Mouse (Mus musculus) hindbrain, embryonic 10.5 days (tissue): ENCODE measurements around the gene Gm17409. TPM values are rescaled to one million over a fixed set of nuclear protein-coding genes. Genes with fewer than 3 reads are reported as not detected.

Experiments used
- DNase-seq: peaks from one replicate; pipeline ENCODE4 v3.0.0-alpha.2; 2017; ENCODE audit warnings: low spot score
- H3K27ac ChIP-seq: fragments of 300-500 bp; sonication (generic); 2 replicates; pipeline ENCODE4 v1.5.1; 2016; ENCODE audit warnings: mild to moderate bottlenecking, moderate library complexity
- H3K27me3 ChIP-seq: fragments of 300-500 bp; sonication (generic); 2 replicates; pipeline ENCODE4 v1.6.1; 2016; ENCODE audit warnings: mild to moderate bottlenecking; ENCODE audit not compliant: poor library complexity, insufficient read depth, severe bottlenecking
- H3K36me3 ChIP-seq: fragments of 300-500 bp; sonication (generic); 2 replicates; pipeline ENCODE4 v1.6.1; 2016; ENCODE audit warnings: mild to moderate bottlenecking, moderate library complexity
- H3K4me1 ChIP-seq: fragments of 300-500 bp; sonication (generic); replicated peaks from 2 replicates; pipeline ENCODE4 v1.6.1; 2016; ENCODE audit warnings: mild to moderate bottlenecking
- H3K4me3 ChIP-seq: fragments of 300-500 bp; sonication (generic); 2 replicates; pipeline ENCODE4 v1.5.1; 2016; ENCODE audit warnings: mild to moderate bottlenecking, moderate library complexity
- H3K9me3 ChIP-seq: fragments of 300-500 bp; sonication (generic); 2 replicates; pipeline ENCODE4 v1.6.1; 2016; ENCODE audit warnings: mild to moderate bottlenecking, moderate library complexity
- WGBS: fragments of 180-500 bp; shearing (Covaris S2); methylation state at CpG from one replicate; pipeline ENCODE4 v1.1.7; 2016; 5-methylcytosine and 5-hydroxymethylcytosine counted together
- polyA plus RNA-seq: library from polyadenylated mRNA; unstranded; fragments of >200 nt; fragmentation: Nextera tagmentation; extraction: Ambion mirVana; gene quantifications from 2 replicates; pipeline ENCODE4 v1.2.1, GENCODE M21; 2016

Gene Gm17409
- polyA plus RNA-seq, 1 experiment from 2014 or later = not detected

- Histone ChIP-seq H3K4me3 (no peak overlapping the region), H3K27ac (no peak overlapping the region), H3K4me1 (no peaks in the 10 kb centered on the region), H3K27me3 (no peaks in the 10 kb centered on the region), H3K36me3 (peaks cover 66% of the 10 kb centered on the region), H3K9me3 (no peaks in the 10 kb centered on the region)
- no peak for DNase-seq
- WGBS = 82% methylated on average over 14 of the region's 14 CpGs
Observed at GRCm38 (mm10) chr2:58458820-58459371, 11.0 kb upstream of the Gm17409 start.

- Histone ChIP-seq H3K36me3 (peaks cover 64% of the 10 kb centered on the region), H3K4me1 (no peaks in the 10 kb centered on the region), H3K27ac (no peak overlapping the region), H3K27me3 (no peaks in the 10 kb centered on the region), H3K9me3 (peaks cover 9% of the 10 kb centered on the region; the same call in 1 of the 2 replicates), H3K4me3 (no peak overlapping the region)
- DNase-seq = no peak
- WGBS = 95% methylated on average over 7 of the region's 7 CpGs
Observed at GRCm38 (mm10) chr2:58470290-58470689, 374 bp downstream of the Gm17409 start.

GRCm38 (mm10) chr2:58475578-58475977, 5.7 kb downstream of the Gm17409 start:
- WGBS = 93% methylated on average over 8 of the region's 8 CpGs
- no peak overlapping the region for H3K4me3 ChIP-seq
- peaks cover 10% of the 10 kb centered on the region; the same call in 1 of the 2 replicates for H3K4me1 ChIP-seq
- DNase-seq = no peak
- H3K27ac ChIP-seq = no peak overlapping the region
- peaks cover 27% of the 10 kb centered on the region for H3K36me3 ChIP-seq
- no peaks in the 10 kb centered on the region for H3K27me3 ChIP-seq
- H3K9me3 ChIP-seq = no peaks in the 10 kb centered on the region

GRCm38 (mm10) chr2:58476956-58477715, 7.2 kb downstream of the Gm17409 start:
- peak; percentile 79 for DNase-seq
- Histone ChIP-seq H3K27me3 (no peaks in the 10 kb centered on the region), H3K27ac (no peak overlapping the region), H3K4me1 (peaks cover 10% of the 10 kb centered on the region; the same call in 1 of the 2 replicates), H3K4me3 (no peak overlapping the region), H3K9me3 (no peaks in the 10 kb centered on the region), H3K36me3 (peaks cover 22% of the 10 kb centered on the region)
- 67% methylated on average over 12 of the region's 12 CpGs for WGBS

GRCm38 (mm10) chr2:58478144-58478543, 8.2 kb downstream of the Gm17409 start:
- DNase-seq = no peak
- H3K4me1 ChIP-seq = peaks cover 10% of the 10 kb centered on the region; the same call in 1 of the 2 replicates
- H3K27me3 ChIP-seq = no peaks in the 10 kb centered on the region
- WGBS = 94% methylated on average over 4 of the region's 4 CpGs
- H3K4me3 ChIP-seq = no peak overlapping the region
- H3K9me3 ChIP-seq = no peaks in the 10 kb centered on the region
- no peak overlapping the region for H3K27ac ChIP-seq
- peaks cover 14% of the 10 kb centered on the region for H3K36me3 ChIP-seq

- Histone ChIP-seq H3K4me1 (peaks cover 10% of the 10 kb centered on the region; the same call in 1 of the 2 replicates), H3K4me3 (no peak overlapping the region), H3K9me3 (no peaks in the 10 kb centered on the region), H3K27me3 (no peaks in the 10 kb centered on the region), H3K36me3 (peaks cover 6% of the 10 kb centered on the region; the same call in 1 of the 2 replicates), H3K27ac (no peak overlapping the region)
- no peak for DNase-seq
- WGBS = 79% methylated on average over 10 of the region's 10 CpGs
Observed at GRCm38 (mm10) chr2:58479536-58479935, 9.6 kb downstream of the Gm17409 start.

GRCm38 (mm10) chr2:58480764-58481163, 10.8 kb downstream of the Gm17409 start:
- Histone ChIP-seq H3K4me1 (peaks cover 10% of the 10 kb centered on the region; the same call in 1 of the 2 replicates), H3K36me3 (peaks cover 6% of the 10 kb centered on the region; the same call in 1 of the 2 replicates), H3K4me3 (no peak overlapping the region), H3K9me3 (no peaks in the 10 kb centered on the region), H3K27ac (no peak overlapping the region), H3K27me3 (no peaks in the 10 kb centered on the region)
- 78% methylated on average over 6 of the region's 6 CpGs for WGBS
- no peak for DNase-seq

GRCm38 (mm10) chr2:58481450-58482100, 11.7 kb downstream of the Gm17409 start:
- H3K27me3 ChIP-seq = no peaks in the 10 kb centered on the region
- no peak for DNase-seq
- no peaks in the 10 kb centered on the region for H3K9me3 ChIP-seq
- peaks cover 11% of the 10 kb centered on the region; the same call in 1 of the 2 replicates for H3K4me1 ChIP-seq
- peaks cover 6% of the 10 kb centered on the region; the same call in 1 of the 2 replicates for H3K36me3 ChIP-seq
- H3K27ac ChIP-seq = no peak overlapping the region
- H3K4me3 ChIP-seq = no peak overlapping the region
- 90% methylated on average over 9 of the region's 9 CpGs for WGBS

- H3K4me1 ChIP-seq = peaks cover 16% of the 10 kb centered on the region; the same call in 1 of the 2 replicates
- no peak overlapping the region for H3K4me3 ChIP-seq
- no peaks in the 10 kb centered on the region for H3K27me3 ChIP-seq
- 72% methylated on average over 7 of the region's 7 CpGs for WGBS
- no peak overlapping the region for H3K27ac ChIP-seq
- no peaks in the 10 kb centered on the region for H3K9me3 ChIP-seq
- no peak for DNase-seq
- H3K36me3 ChIP-seq = peaks cover 6% of the 10 kb centered on the region; the same call in 1 of the 2 replicates
Observed at GRCm38 (mm10) chr2:58484284-58484965, 14.5 kb downstream of the Gm17409 start.

- Histone ChIP-seq H3K4me1 (peaks cover 14% of the 10 kb centered on the region; the same call in 1 of the 2 replicates), H3K27me3 (no peaks in the 10 kb centered on the region), H3K36me3 (peaks cover 10% of the 10 kb centered on the region; the same call in 1 of the 2 replicates), H3K27ac (no peak overlapping the region), H3K9me3 (no peaks in the 10 kb centered on the region), H3K4me3 (no peak overlapping the region)
- 86% methylated on average over 4 of the region's 4 CpGs for WGBS
- DNase-seq = no peak
Observed at GRCm38 (mm10) chr2:58485152-58485551, 15.2 kb downstream of the Gm17409 start.

GRCm38 (mm10) chr2:58485683-58486082, 15.8 kb downstream of the Gm17409 start:
- WGBS = 90% methylated on average over 3 of the region's 3 CpGs
- Histone ChIP-seq H3K9me3 (no peaks in the 10 kb centered on the region), H3K36me3 (peaks cover 10% of the 10 kb centered on the region; the same call in 1 of the 2 replicates), H3K4me1 (peaks cover 14% of the 10 kb centered on the region; the same call in 1 of the 2 replicates), H3K4me3 (no peak overlapping the region), H3K27ac (no peak overlapping the region), H3K27me3 (no peaks in the 10 kb centered on the region)
- DNase-seq = no peak
